Mouse (Mus musculus) myocyte (in vitro differentiated cells): ENCODE measurements around the gene Faim2. TPM values are rescaled to one million over a fixed set of nuclear protein-coding genes. Genes with fewer than 3 reads are reported as not detected.

Experiments used
- H3K27me3 ChIP-seq: one replicate; pipeline ENCODE4 v1.6.1; 2011; ENCODE audit not compliant: control insufficient read depth, insufficient read depth, insufficient read length
- H3K36me3 ChIP-seq: one replicate; pipeline ENCODE4 v1.6.1; 2011; ENCODE audit not compliant: control insufficient read depth, insufficient read depth
- H3K4me2 ChIP-seq: one replicate; pipeline ENCODE4 v1.6.1; 2011; ENCODE audit warnings: low read depth, control low read depth
- H3K4me3 ChIP-seq: one replicate; pipeline ENCODE4 v1.5.1; 2011; ENCODE audit warnings: mild to moderate bottlenecking, control low read depth, moderate library complexity
- H3K79me2 ChIP-seq: one replicate; pipeline ENCODE4 v1.6.1; 2011; ENCODE audit not compliant: control insufficient read depth, insufficient read depth
- H3ac ChIP-seq: one replicate; pipeline ENCODE4 v1.6.1; 2011; ENCODE audit not compliant: control insufficient read depth, insufficient read length
- CEBPB ChIP-seq: IDR thresholded peaks from 2 replicates; pipeline ENCODE4 v1.6.1; 2011; ENCODE audit warnings: mild to moderate bottlenecking, moderate library complexity; ENCODE audit not compliant: poor library complexity, insufficient read depth, severe bottlenecking
- E2F4 ChIP-seq: IDR thresholded peaks from one replicate; pipeline ENCODE4 v1.6.1; 2011; ENCODE audit warnings: mild to moderate bottlenecking, control low read depth, moderate library complexity; ENCODE audit not compliant: insufficient read depth
- MAX ChIP-seq: IDR thresholded peaks from one replicate; pipeline ENCODE4 v1.6.1; 2011; ENCODE audit warnings: low read depth, mild to moderate bottlenecking, control low read depth
- MYOD1 ChIP-seq, 3 experiments: IDR thresholded peaks; one replicate each; pipeline ENCODE4 v1.6.1; 2011; ENCODE audit warnings: control low read depth in 2 of 3, low read depth in 2 of 3, mild to moderate bottlenecking in 2 of 3, moderate library complexity in 1 of 3; ENCODE audit not compliant: insufficient read length in 2 of 3, control insufficient read depth in 1 of 3
- MYOG ChIP-seq, 3 experiments: IDR thresholded peaks; one replicate each; pipeline ENCODE4 v1.6.1; 2011; ENCODE audit warnings: control low read depth in 2 of 3, low read depth in 2 of 3, mild to moderate bottlenecking in 2 of 3; ENCODE audit not compliant: insufficient read length in 2 of 3, control insufficient read depth in 1 of 3, insufficient read depth in 1 of 3
- POLR2A ChIP-seq: IDR thresholded peaks from one replicate; pipeline ENCODE4 v1.6.1; 2011; ENCODE audit warnings: low read depth, mild to moderate bottlenecking, control low read depth, moderate library complexity; ENCODE audit not compliant: insufficient read length
- POLR2AphosphoS2 ChIP-seq: IDR thresholded peaks from one replicate; pipeline ENCODE4 v1.6.1; 2011; ENCODE audit warnings: low read depth, control low read depth; ENCODE audit not compliant: insufficient read length
- REST ChIP-seq: IDR thresholded peaks from one replicate; pipeline ENCODE4 v1.6.1; 2011; ENCODE audit warnings: mild to moderate bottlenecking, control low read depth, moderate library complexity; ENCODE audit not compliant: insufficient read depth, insufficient read length
- SRF ChIP-seq: IDR thresholded peaks from one replicate; pipeline ENCODE4 v1.6.1; 2011; ENCODE audit warnings: low read depth; ENCODE audit not compliant: control insufficient read depth, insufficient read length
- TCF12 ChIP-seq: IDR thresholded peaks from one replicate; pipeline ENCODE4 v1.6.1; 2011; ENCODE audit warnings: mild to moderate bottlenecking, control low read depth; ENCODE audit not compliant: poor library complexity, insufficient read depth, severe bottlenecking
- TCF3 ChIP-seq: IDR thresholded peaks from one replicate; pipeline ENCODE4 v1.6.1; 2011; ENCODE audit warnings: low read depth, control low read depth; ENCODE audit not compliant: insufficient read length
- USF1 ChIP-seq: IDR thresholded peaks from one replicate; pipeline ENCODE4 v1.6.1; 2011; ENCODE audit warnings: low read depth, mild to moderate bottlenecking, control low read depth, moderate library complexity
- polyA plus RNA-seq: library from polyadenylated mRNA; unstranded; fragments of >200 nt; fragmentation: generic; extraction: Trizol; gene quantifications from one replicate; pipeline ENCODE4 v1.2.1, GENCODE M21; 2012; ENCODE audit warnings: missing spikeins

Faim2 gene
- polyA plus RNA-seq, 1 experiment: 0.40 TPM

GRCm38 (mm10) chr15:99544047-99544446 lies 16.1 kb upstream of the Faim2 start:
- no peak overlapping the region for H3K4me2 ChIP-seq
- H3K79me2 ChIP-seq: no peaks in the 10 kb centered on the region
- no peaks in the 10 kb centered on the region for H3K27me3 ChIP-seq
- H3ac ChIP-seq: no peak overlapping the region
- TF ChIP-seq SRF (no peak), MYOD1 (IDR thresholded peaks at IDR 0.05; ENCODE audit: control insufficient read depth in 1 of 3, insufficient read length in 2 of 3, low read depth in 2 of 3) (no peak), TCF12 (no peak), MYOG (IDR thresholded peaks at IDR 0.05; ENCODE audit: control insufficient read depth in 1 of 3, insufficient read depth in 1 of 3, insufficient read length in 2 of 3, low read depth in 2 of 3) (no peak), E2F4 (no peak), REST (no peak), USF1 (no peak), TCF3 (no peak)
- H3K4me3 ChIP-seq: no peak overlapping the region
- H3K36me3 ChIP-seq: no peaks in the 10 kb centered on the region

GRCm38 (mm10) chr15:99539891-99540290 lies 11.9 kb upstream of the Faim2 start:
- Histone ChIP-seq H3K79me2 (no peaks in the 10 kb centered on the region), H3K4me3 (no peak overlapping the region), H3K27me3 (no peaks in the 10 kb centered on the region), H3K36me3 (no peaks in the 10 kb centered on the region), H3ac (no peak overlapping the region), H3K4me2 (no peak overlapping the region)
- TF ChIP-seq CEBPB (no peak), TCF12 (no peak), REST (no peak), E2F4 (no peak), SRF (no peak), MAX (no peak), TCF3 (no peak), MYOD1 (IDR thresholded peaks at IDR 0.05; ENCODE audit: control insufficient read depth in 1 of 3, insufficient read length in 2 of 3, low read depth in 2 of 3) (no peak), POLR2A (no peak)

- TF ChIP-seq REST: no peak
- TF ChIP-seq MYOD1 (IDR thresholded peaks at IDR 0.05; ENCODE audit: control insufficient read depth in 1 of 3, insufficient read length in 2 of 3, low read depth in 2 of 3): peak in 2 of 3 experiments; percentile 54 to 64
- no peak for TF ChIP-seq POLR2A
- no peak for TF ChIP-seq E2F4
- TF ChIP-seq MYOG (IDR thresholded peaks at IDR 0.05; ENCODE audit: control insufficient read depth in 1 of 3, insufficient read depth in 1 of 3, insufficient read length in 2 of 3, low read depth in 2 of 3): no peak
- no peak for TF ChIP-seq TCF3
- TF ChIP-seq POLR2AphosphoS2: no peak
- no peaks in the 10 kb centered on the region for H3K36me3 ChIP-seq
Observed at GRCm38 (mm10) chr15:99536889-99537862, 9.2 kb upstream of the Faim2 start.

GRCm38 (mm10) chr15:99532023-99532422 lies 4.1 kb upstream of the Faim2 start:
- no peaks in the 10 kb centered on the region for H3K79me2 ChIP-seq
- H3K4me2 ChIP-seq: no peak overlapping the region
- peak in 1 of 3 experiments; percentile 18 for TF ChIP-seq MYOD1 (IDR thresholded peaks at IDR 0.05; ENCODE audit: control insufficient read depth in 1 of 3, insufficient read length in 2 of 3, low read depth in 2 of 3)
- TF ChIP-seq TCF3: no peak
- TF ChIP-seq REST: no peak
- TF ChIP-seq CEBPB: no peak
- H3ac ChIP-seq: no peak overlapping the region
- H3K4me3 ChIP-seq: no peak overlapping the region
- H3K27me3 ChIP-seq: no peaks in the 10 kb centered on the region
- no peaks in the 10 kb centered on the region for H3K36me3 ChIP-seq

More at GRCm38 (mm10) chr15:99536889-99537862, 9.2 kb upstream of the Faim2 start:
- no peak overlapping the region for H3K4me2 ChIP-seq
- no peaks in the 10 kb centered on the region for H3K79me2 ChIP-seq
- H3ac ChIP-seq: no peak overlapping the region
- no peaks in the 10 kb centered on the region for H3K27me3 ChIP-seq
- H3K4me3 ChIP-seq: no peak overlapping the region

GRCm38 (mm10) chr15:99531146-99531545 lies 3.2 kb upstream of the Faim2 start:
- H3K4me2 ChIP-seq: no peak overlapping the region
- no peak overlapping the region for H3ac ChIP-seq
- H3K36me3 ChIP-seq: no peaks in the 10 kb centered on the region
- H3K4me3 ChIP-seq: no peak overlapping the region
- H3K27me3 ChIP-seq: no peaks in the 10 kb centered on the region
- TF ChIP-seq MYOG (IDR thresholded peaks at IDR 0.05; ENCODE audit: control insufficient read depth in 1 of 3, insufficient read depth in 1 of 3, insufficient read length in 2 of 3, low read depth in 2 of 3) (no peak), CEBPB (no peak), E2F4 (no peak), TCF3 (no peak)
- H3K79me2 ChIP-seq: no peaks in the 10 kb centered on the region
